Mouse (Mus musculus) left cerebral cortex, postnatal 25 days (tissue): ENCODE results near the gene Stox2. TPM values are rescaled to one million over a fixed set of nuclear protein-coding genes. Genes with fewer than 3 reads are reported as not detected.

Source experiments
- DNase-seq, 2 experiments: peaks; one replicate each; pipeline ENCODE4 v3.0.0; 2022; ENCODE audit warnings: low spot score in 2 of 2, mixed read lengths in 1 of 2
- intact Hi-C: fragments of 180-260 bp; cut with DNase I; formaldehyde crosslinking; loops from one replicate; pipeline ENCODE4 v1.15.1; 2025
- total RNA-seq, 2 experiments: library from RNA; stranded (reverse); gene quantifications; 2 replicates each; pipeline ENCODE4 v1.2.3; 2021

The Stox2 gene
- total RNA-seq, 2 experiments from 2014 or later = 78.6 to 84.8 TPM

- DNase-seq = no peak
- intact Hi-C loops = no loop called here
Measured at GRCm38 (mm10) chr8:47411994-47412695, 34.0 kb downstream of the Stox2 start.

GRCm38 (mm10) chr8:47411321-47411720, 34.8 kb downstream of the Stox2 start:
- no peak for DNase-seq
- intact Hi-C loops = no loop called here

- no peak for DNase-seq
- intact Hi-C loops = loop anchor here (5.0 kb wide), 1 partner anchor 33 kb away; no protein-coding TSS in a partner anchor
Measured at GRCm38 (mm10) chr8:47409061-47409460, 37.1 kb downstream of the Stox2 start.

- no peak for DNase-seq
- intact Hi-C loops = loop anchor here (5.0 kb wide), 1 partner anchor 37 kb away; no protein-coding TSS in a partner anchor
Measured at GRCm38 (mm10) chr8:47404852-47405251, 41.3 kb downstream of the Stox2 start.

- DNase-seq = no peak
- intact Hi-C loops = no loop called here
Measured at GRCm38 (mm10) chr8:47392927-47393326, 53.2 kb downstream of the Stox2 start.

- DNase-seq = no peak
- intact Hi-C loops = no loop called here
Measured at GRCm38 (mm10) chr8:47392290-47392689, 53.9 kb downstream of the Stox2 start.

- no peak for DNase-seq
Measured at GRCm38 (mm10) chr8:47391844-47392243, 54.3 kb downstream of the Stox2 start.

GRCm38 (mm10) chr8:47389430-47389829, 56.7 kb downstream of the Stox2 start:
- intact Hi-C loops = no loop called here

More at GRCm38 (mm10) chr8:47391844-47392243, 54.3 kb downstream of the Stox2 start:
- intact Hi-C loops = no loop called here

GRCm38 (mm10) chr8:47388171-47388570, 58.0 kb downstream of the Stox2 start:
- intact Hi-C loops = no loop called here
- no peak for DNase-seq

More at GRCm38 (mm10) chr8:47389430-47389829, 56.7 kb downstream of the Stox2 start:
- no peak for DNase-seq

GRCm38 (mm10) chr8:47385810-47386209, 60.4 kb downstream of the Stox2 start:
- intact Hi-C loops = no loop called here
- no peak for DNase-seq

GRCm38 (mm10) chr8:47384151-47384550, 62.0 kb downstream of the Stox2 start:
- no peak for DNase-seq
- intact Hi-C loops = no loop called here

GRCm38 (mm10) chr8:47383632-47384031, 62.5 kb downstream of the Stox2 start:
- intact Hi-C loops = no loop called here
- no peak for DNase-seq

GRCm38 (mm10) chr8:47381216-47381615, 64.9 kb downstream of the Stox2 start:
- intact Hi-C loops = no loop called here
- peak in 1 of 2 experiments; percentile 43 for DNase-seq

- intact Hi-C loops = no loop called here
- no peak for DNase-seq
Measured at GRCm38 (mm10) chr8:47380725-47381124, 65.4 kb downstream of the Stox2 start.

GRCm38 (mm10) chr8:47380075-47380474, 66.1 kb downstream of the Stox2 start:
- intact Hi-C loops = no loop called here

GRCm38 (mm10) chr8:47376651-47377050, 69.5 kb downstream of the Stox2 start:
- DNase-seq = no peak
- intact Hi-C loops = loop anchor here (10.0 kb wide), 1 partner anchor 812 kb away; no protein-coding TSS in a partner anchor

More at GRCm38 (mm10) chr8:47380075-47380474, 66.1 kb downstream of the Stox2 start:
- DNase-seq = no peak

GRCm38 (mm10) chr8:47373757-47374156, 72.4 kb downstream of the Stox2 start:
- intact Hi-C loops = loop anchor here (5.0 to 10.0 kb wide), 2 partner anchors 706 to 809 kb away; no protein-coding TSS in a partner anchor
- no peak for DNase-seq

- intact Hi-C loops = loop anchor here (2.0 to 10.0 kb wide), 3 partner anchors 399 to 807 kb away; no protein-coding TSS in a partner anchor
- DNase-seq = peak in 1 of 2 experiments; percentile 31
Measured at GRCm38 (mm10) chr8:47371539-47371938, 74.6 kb downstream of the Stox2 start.

- intact Hi-C loops = loop anchor here (2.0 to 10.0 kb wide), 3 partner anchors 398 to 806 kb away; no protein-coding TSS in a partner anchor
Measured at GRCm38 (mm10) chr8:47371081-47371480, 75.1 kb downstream of the Stox2 start.

GRCm38 (mm10) chr8:47370421-47371080, 75.6 kb downstream of the Stox2 start:
- intact Hi-C loops = loop anchor here (1.0 to 10.0 kb wide), 4 partner anchors 354 to 806 kb away; no protein-coding TSS in a partner anchor
- DNase-seq = peak; percentile 86 to 94

More at GRCm38 (mm10) chr8:47371081-47371480, 75.1 kb downstream of the Stox2 start:
- DNase-seq = no peak
